Mouse (Mus musculus) stomach, embryonic 16.5 days (tissue): ENCODE data around the gene Rdh8. TPM values are rescaled to one million over a fixed set of nuclear protein-coding genes. Genes with fewer than 3 reads are reported as not detected.
A peak's percentile ranks its signal among the peaks of the same experiment; 100 is the strongest.

Experiments used
- ATAC-seq: fragments of 200-750 bp; cut with Nextera tagmentation; 2 replicates; pipeline ENCODE4 v1.8.0; 2017; ENCODE audit warnings: moderate number of reproducible peaks, moderate TSS enrichment; ENCODE audit not compliant: insufficient read depth, low FRiP score
- H3K27ac ChIP-seq: fragments of 300-500 bp; sonication (generic); 2 replicates; pipeline ENCODE4 v1.5.1; 2014; ENCODE audit warnings: low read length
- H3K27me3 ChIP-seq: fragments of 300-500 bp; sonication (generic); 2 replicates; pipeline ENCODE4 v1.6.1; 2014; ENCODE audit warnings: low read length, control low read depth, mixed read lengths; ENCODE audit not compliant: control insufficient read depth, insufficient read depth
- H3K36me3 ChIP-seq: fragments of 300-500 bp; sonication (generic); 2 replicates; pipeline ENCODE4 v1.6.1; 2014; ENCODE audit warnings: low read length; ENCODE audit not compliant: control insufficient read depth, insufficient read depth
- H3K4me1 ChIP-seq: fragments of 300-500 bp; sonication (generic); 2 replicates; pipeline ENCODE4 v1.6.1; 2014; ENCODE audit warnings: low read length, control low read depth, mixed read lengths; ENCODE audit not compliant: control insufficient read depth, insufficient read depth
- H3K4me2 ChIP-seq: fragments of 300-500 bp; sonication (generic); 2 replicates; pipeline ENCODE4 v1.6.1; 2014; ENCODE audit warnings: low read depth, low read length, mixed read lengths
- H3K4me3 ChIP-seq: fragments of 300-500 bp; sonication (generic); replicated peaks from 2 replicates; pipeline ENCODE4 v1.5.1; 2014; ENCODE audit warnings: mild to moderate bottlenecking, low read length
- H3K9ac ChIP-seq: fragments of 300-500 bp; sonication (generic); 2 replicates; pipeline ENCODE4 v1.6.1; 2014; ENCODE audit warnings: low read length
- H3K9me3 ChIP-seq: fragments of 300-500 bp; sonication (generic); replicated peaks from 2 replicates; pipeline ENCODE4 v1.6.1; 2016; ENCODE audit warnings: low read length, control low read depth; ENCODE audit not compliant: control insufficient read depth
- WGBS: fragments of 180-500 bp; shearing (Covaris S2); extraction: QIAGEN DNeasy Blood & Tissue Kit; methylation state at CpG from one replicate; pipeline ENCODE4 v1.1.7; 2014; 5-methylcytosine and 5-hydroxymethylcytosine counted together
- polyA plus RNA-seq: library from polyadenylated mRNA; unstranded; fragments of >200 nt; fragmentation: Nextera tagmentation; extraction: Ambion mirVana; gene quantifications from 2 replicates; pipeline ENCODE4 v1.2.1, GENCODE M21; 2015

Gene Rdh8
- polyA plus RNA-seq, 1 experiment from 2014 or later, result not detected

GRCm38 (mm10) chr9:20805706-20806105 is 12.6 kb upstream of the Rdh8 start:
- H3K9ac ChIP-seq, result no peak overlapping the region
- 36% methylated on average over 5 of the region's 5 CpGs for WGBS
- no peak overlapping the region for H3K4me2 ChIP-seq
- H3K27ac ChIP-seq, result no peak overlapping the region
- no peaks in the 10 kb centered on the region for H3K36me3 ChIP-seq
- H3K4me3 ChIP-seq, result no peak overlapping the region
- no peak for ATAC-seq
- H3K4me1 ChIP-seq, result no peaks in the 10 kb centered on the region
- no peaks in the 10 kb centered on the region for H3K27me3 ChIP-seq
- H3K9me3 ChIP-seq, result no peaks in the 10 kb centered on the region; the same call in 1 of the 2 replicates

- 0 out of 2 replicates have a peak, but pooled peaks cover 3% of the 10 kb centered on the region for H3K27me3 ChIP-seq
- peaks cover 5% of the 10 kb centered on the region for H3K4me1 ChIP-seq
- H3K4me3 ChIP-seq, result no peak overlapping the region
- WGBS, result 48% methylated on average over 4 of the region's 4 CpGs
- H3K27ac ChIP-seq, result no peak overlapping the region
- no peaks in the 10 kb centered on the region for H3K36me3 ChIP-seq
- H3K9me3 ChIP-seq, result no peaks in the 10 kb centered on the region
- ATAC-seq, result no peak
- H3K4me2 ChIP-seq, result no peak overlapping the region
- H3K9ac ChIP-seq, result no peak overlapping the region
Observed at GRCm38 (mm10) chr9:20810271-20810670, 8.0 kb upstream of the Rdh8 start.

GRCm38 (mm10) chr9:20810773-20811172 is 7.5 kb upstream of the Rdh8 start:
- H3K9me3 ChIP-seq, result no peaks in the 10 kb centered on the region
- H3K4me2 ChIP-seq, result no peak overlapping the region
- H3K4me1 ChIP-seq, result peaks cover 5% of the 10 kb centered on the region
- WGBS, result 54% methylated on average over 1 of the region's 1 CpGs
- peaks cover 3% of the 10 kb centered on the region; the same call in 1 of the 2 replicates for H3K27me3 ChIP-seq
- no peak overlapping the region for H3K4me3 ChIP-seq
- no peak overlapping the region for H3K27ac ChIP-seq
- no peaks in the 10 kb centered on the region for H3K36me3 ChIP-seq
- ATAC-seq, result no peak
- H3K9ac ChIP-seq, result no peak overlapping the region

GRCm38 (mm10) chr9:20812537-20813271 is 5.6 kb upstream of the Rdh8 start:
- Histone ChIP-seq H3K4me3 (no peak overlapping the region), H3K27ac (no peak overlapping the region)
- ATAC-seq, result no peak

GRCm38 (mm10) chr9:20814521-20815272 is 3.6 kb upstream of the Rdh8 start, which contains the start of gene Col5a3:
TSS of gene Col5a3 (minus strand) at chr9:20815067.
- no peak within 1 kb of the TSS for H3K27ac ChIP-seq
- H3K4me3 ChIP-seq, result peak within 1 kb of the TSS; percentile 8
- H3K9ac ChIP-seq, result no peak within 1 kb of the TSS
- H3K4me1 ChIP-seq, result peaks cover 5% of the 10 kb centered on the region
- H3K36me3 ChIP-seq, result no peaks in the 10 kb centered on the region
- no peaks in the 10 kb centered on the region for H3K9me3 ChIP-seq
- peaks cover 3% of the 10 kb centered on the region; the same call in 1 of the 2 replicates for H3K27me3 ChIP-seq
- peak within 1 kb of the TSS; percentile 38 for H3K4me2 ChIP-seq
- peak; percentile 82 for ATAC-seq
- WGBS, result 4% methylated on average over 29 of the region's 29 CpGs

More at GRCm38 (mm10) chr9:20812537-20813271, 5.6 kb upstream of the Rdh8 start:
- peaks cover 5% of the 10 kb centered on the region for H3K4me1 ChIP-seq
- H3K36me3 ChIP-seq, result no peaks in the 10 kb centered on the region
- no peak overlapping the region for H3K9ac ChIP-seq
- H3K27me3 ChIP-seq, result peaks cover 3% of the 10 kb centered on the region; the same call in 1 of the 2 replicates
- H3K4me2 ChIP-seq, result no peak overlapping the region
- 13% methylated on average over 19 of the region's 19 CpGs for WGBS
- H3K9me3 ChIP-seq, result no peaks in the 10 kb centered on the region

GRCm38 (mm10) chr9:20820001-20820400 is 1.7 kb downstream of the Rdh8 start:
- H3K36me3 ChIP-seq, result no peaks in the 10 kb centered on the region
- H3K4me3 ChIP-seq, result no peak overlapping the region
- no peak overlapping the region for H3K4me2 ChIP-seq
- H3K9ac ChIP-seq, result no peak overlapping the region
- ATAC-seq, result no peak
- H3K9me3 ChIP-seq, result no peaks in the 10 kb centered on the region
- peaks cover 1% of the 10 kb centered on the region for H3K4me1 ChIP-seq
- WGBS, result 76% methylated on average over 5 of the region's 5 CpGs
- H3K27ac ChIP-seq, result no peak overlapping the region
- no peaks in the 10 kb centered on the region; the same call in 1 of the 2 replicates for H3K27me3 ChIP-seq

GRCm38 (mm10) chr9:20822821-20823220 is 4.5 kb downstream of the Rdh8 start:
- no peak overlapping the region for H3K4me3 ChIP-seq
- H3K27me3 ChIP-seq, result no peaks in the 10 kb centered on the region
- no peak overlapping the region for H3K9ac ChIP-seq
- no peak overlapping the region for H3K4me2 ChIP-seq
- no peaks in the 10 kb centered on the region for H3K36me3 ChIP-seq
- no peak for ATAC-seq
- H3K9me3 ChIP-seq, result no peaks in the 10 kb centered on the region
- H3K27ac ChIP-seq, result no peak overlapping the region
- WGBS, result 67% methylated on average over 3 of the region's 3 CpGs
- no peaks in the 10 kb centered on the region for H3K4me1 ChIP-seq

- ATAC-seq, result peak; percentile 44; the same call in 1 of the 2 replicates
- no peaks in the 10 kb centered on the region for H3K27me3 ChIP-seq
- no peak overlapping the region for H3K27ac ChIP-seq
- no peak overlapping the region for H3K9ac ChIP-seq
- H3K4me3 ChIP-seq, result no peak overlapping the region
- H3K4me2 ChIP-seq, result no peak overlapping the region
- no peaks in the 10 kb centered on the region for H3K9me3 ChIP-seq
- H3K4me1 ChIP-seq, result peaks cover 5% of the 10 kb centered on the region; the same call in 1 of the 2 replicates
- H3K36me3 ChIP-seq, result no peaks in the 10 kb centered on the region
- 43% methylated on average over 5 of the region's 5 CpGs for WGBS
Observed at GRCm38 (mm10) chr9:20825781-20826180, 7.5 kb downstream of the Rdh8 start.

- no peak for ATAC-seq
- H3K4me3 ChIP-seq, result no peak overlapping the region
- WGBS, result 90% methylated on average over 1 of the region's 1 CpGs
- no peaks in the 10 kb centered on the region for H3K27me3 ChIP-seq
- H3K9ac ChIP-seq, result no peak overlapping the region
- no peaks in the 10 kb centered on the region for H3K36me3 ChIP-seq
- no peak overlapping the region for H3K27ac ChIP-seq
- no peak overlapping the region for H3K4me2 ChIP-seq
- peaks cover 6% of the 10 kb centered on the region; the same call in 1 of the 2 replicates for H3K4me1 ChIP-seq
- no peaks in the 10 kb centered on the region for H3K9me3 ChIP-seq
Observed at GRCm38 (mm10) chr9:20828127-20828526, 9.8 kb downstream of the Rdh8 start.
